Mouse (Mus musculus): ENCODE results near the gene Tmem269. TPM values are rescaled to one million over a fixed set of nuclear protein-coding genes. Genes with fewer than 3 reads are reported as not detected.

The Tmem269 gene
- total RNA-seq, 1 experiment = not detected

GRCm38 (mm10) chr4:119167068-119167467 lies 50.9 kb downstream of the Tmem269 start:
- H3K9me3 ChIP-seq (ENCODE audit: control insufficient read depth, insufficient read depth, low read depth, low read length) = no peaks in the 10 kb centered on the region
- no peak for TF ChIP-seq MAFK (IDR thresholded peaks at IDR 0.05; ENCODE audit: insufficient read depth, low read depth, low read length)
- TF ChIP-seq HCFC1 (IDR thresholded peaks at IDR 0.05; ENCODE audit: borderline replicate concordance, insufficient read depth, low read length) = no peak
- TF ChIP-seq ZC3H11A (IDR thresholded peaks at IDR 0.05; ENCODE audit: borderline replicate concordance, low read depth, low read length) = no peak
- no peak for TF ChIP-seq CHD2 (IDR thresholded peaks at IDR 0.05; ENCODE audit: low read depth, low read length)
- no peak for TF ChIP-seq ZNF384 (IDR thresholded peaks at IDR 0.05; ENCODE audit: low read depth, low read length)
- DNase-seq (ENCODE audit: low read depth, low spot score) = no peak
- no peak overlapping the region for H3K4me3 ChIP-seq (ENCODE audit: insufficient read depth in 1 of 2, low read depth in 1 of 2, low read length in 2 of 2, poor library complexity in 1 of 2, severe bottlenecking in 1 of 2)
- in situ Hi-C loops (cut with MboI; ENCODE audit: low sequenced_read_pairs in 2 of 2, unreplicated experiment in 2 of 2) = loop anchor here (5.0 to 25.0 kb wide), 3 partner anchors 175 to 555 kb away; partner anchors contain the start of genes Cfap57 (in 1 of the 2) and Ebna1bp2 (in 1 of the 2)
- H3K4me1 ChIP-seq (ENCODE audit: control insufficient read depth in 2 of 2, insufficient read depth in 2 of 2, low read length in 2 of 2, poor library complexity in 1 of 2) = peaks cover 0 to 5% of the 10 kb centered on the region in 2 experiments; a peak in 1 of 4 replicates
- no peak overlapping the region for H3K9ac ChIP-seq (ENCODE audit: insufficient read depth, low read depth, low read length, poor library complexity, severe bottlenecking)
- H3K36me3 ChIP-seq (ENCODE audit: control insufficient read depth, insufficient read depth, low read length, poor library complexity, severe bottlenecking) = peaks cover 11% of the 10 kb centered on the region
- H3K27ac ChIP-seq (ENCODE audit: insufficient read depth, low read depth, low read length, poor library complexity, severe bottlenecking) = no peak overlapping the region

GRCm38 (mm10) chr4:119165916-119166315 lies 52.1 kb downstream of the Tmem269 start:
- TF ChIP-seq HCFC1 (IDR thresholded peaks at IDR 0.05; ENCODE audit: borderline replicate concordance, insufficient read depth, low read length) (no peak), CHD2 (IDR thresholded peaks at IDR 0.05; ENCODE audit: low read depth, low read length) (no peak)
- in situ Hi-C loops (cut with MboI; ENCODE audit: low sequenced_read_pairs in 2 of 2, unreplicated experiment in 2 of 2) = loop anchor here (5.0 to 25.0 kb wide), 3 partner anchors 174 to 554 kb away; partner anchors contain the start of genes Cfap57 (in 1 of the 2) and Ebna1bp2 (in 1 of the 2)
- no peak overlapping the region for H3K4me3 ChIP-seq (ENCODE audit: insufficient read depth in 1 of 2, low read depth in 1 of 2, low read length in 2 of 2, poor library complexity in 1 of 2, severe bottlenecking in 1 of 2)
- no peak overlapping the region for H3K9ac ChIP-seq (ENCODE audit: insufficient read depth, low read depth, low read length, poor library complexity, severe bottlenecking)
- H3K4me1 ChIP-seq (ENCODE audit: control insufficient read depth in 2 of 2, insufficient read depth in 2 of 2, low read length in 2 of 2, poor library complexity in 1 of 2) = peaks cover 0 to 5% of the 10 kb centered on the region in 2 experiments; a peak in 1 of 4 replicates
- H3K9me3 ChIP-seq (ENCODE audit: control insufficient read depth, insufficient read depth, low read depth, low read length) = no peaks in the 10 kb centered on the region
- DNase-seq (ENCODE audit: low read depth, low spot score) = no peak
- H3K36me3 ChIP-seq (ENCODE audit: control insufficient read depth, insufficient read depth, low read length, poor library complexity, severe bottlenecking) = peaks cover 11% of the 10 kb centered on the region
- H3K27ac ChIP-seq (ENCODE audit: insufficient read depth, low read depth, low read length, poor library complexity, severe bottlenecking) = no peak overlapping the region

GRCm38 (mm10) chr4:119162990-119163389 lies 55.0 kb downstream of the Tmem269 start:
- TF ChIP-seq HCFC1 (IDR thresholded peaks at IDR 0.05; ENCODE audit: borderline replicate concordance, insufficient read depth, low read length) = no peak
- TF ChIP-seq ZC3H11A (IDR thresholded peaks at IDR 0.05; ENCODE audit: borderline replicate concordance, low read depth, low read length) = no peak
- no peak for TF ChIP-seq ZNF384 (IDR thresholded peaks at IDR 0.05; ENCODE audit: low read depth, low read length)
- TF ChIP-seq CHD2 (IDR thresholded peaks at IDR 0.05; ENCODE audit: low read depth, low read length) = no peak
- no peak for TF ChIP-seq MAFK (IDR thresholded peaks at IDR 0.05; ENCODE audit: insufficient read depth, low read depth, low read length)
- H3K9me3 ChIP-seq (ENCODE audit: control insufficient read depth, insufficient read depth, low read depth, low read length) = no peaks in the 10 kb centered on the region
- no peak overlapping the region for H3K4me3 ChIP-seq (ENCODE audit: insufficient read depth in 1 of 2, low read depth in 1 of 2, low read length in 2 of 2, poor library complexity in 1 of 2, severe bottlenecking in 1 of 2)
- in situ Hi-C loops (cut with MboI; ENCODE audit: low sequenced_read_pairs in 2 of 2, unreplicated experiment in 2 of 2) = loop anchor here (25.0 kb wide), 2 partner anchors 526 to 551 kb away; partner anchors contain the start of genes Cfap57 (in 1 of the 2) and Ebna1bp2 (in 1 of the 2)
- no peak overlapping the region for H3K27ac ChIP-seq (ENCODE audit: insufficient read depth, low read depth, low read length, poor library complexity, severe bottlenecking)
- no peaks in the 10 kb centered on the region for H3K36me3 ChIP-seq (ENCODE audit: control insufficient read depth, insufficient read depth, low read length, poor library complexity, severe bottlenecking)
- no peaks in the 10 kb centered on the region for H3K4me1 ChIP-seq (ENCODE audit: control insufficient read depth in 2 of 2, insufficient read depth in 2 of 2, low read length in 2 of 2, poor library complexity in 1 of 2)
- no peak overlapping the region for H3K9ac ChIP-seq (ENCODE audit: insufficient read depth, low read depth, low read length, poor library complexity, severe bottlenecking)
- DNase-seq (ENCODE audit: low read depth, low spot score) = no peak

GRCm38 (mm10) chr4:119161358-119161757 lies 56.7 kb downstream of the Tmem269 start:
- Histone ChIP-seq H3K9me3 (ENCODE audit: control insufficient read depth, insufficient read depth, low read depth, low read length) (no peaks in the 10 kb centered on the region), H3K4me3 (ENCODE audit: insufficient read depth in 1 of 2, low read depth in 1 of 2, low read length in 2 of 2, poor library complexity in 1 of 2, severe bottlenecking in 1 of 2) (no peak overlapping the region), H3K9ac (ENCODE audit: insufficient read depth, low read depth, low read length, poor library complexity, severe bottlenecking) (no peak overlapping the region), H3K27ac (ENCODE audit: insufficient read depth, low read depth, low read length, poor library complexity, severe bottlenecking) (no peak overlapping the region), H3K4me1 (ENCODE audit: control insufficient read depth in 2 of 2, insufficient read depth in 2 of 2, low read length in 2 of 2, poor library complexity in 1 of 2) (no peaks in the 10 kb centered on the region), H3K36me3 (ENCODE audit: control insufficient read depth, insufficient read depth, low read length, poor library complexity, severe bottlenecking) (no peaks in the 10 kb centered on the region)
- in situ Hi-C loops (cut with MboI; ENCODE audit: low sequenced_read_pairs in 2 of 2, unreplicated experiment in 2 of 2) = loop anchor here (25.0 kb wide), 2 partner anchors 524 to 549 kb away; partner anchors contain the start of genes Cfap57 (in 1 of the 2) and Ebna1bp2 (in 1 of the 2)
- DNase-seq (ENCODE audit: low read depth, low spot score) = no peak
- no peak for TF ChIP-seq HCFC1 (IDR thresholded peaks at IDR 0.05; ENCODE audit: borderline replicate concordance, insufficient read depth, low read length)
- TF ChIP-seq ZNF384 (IDR thresholded peaks at IDR 0.05; ENCODE audit: low read depth, low read length) = no peak
- no peak for TF ChIP-seq MAFK (IDR thresholded peaks at IDR 0.05; ENCODE audit: insufficient read depth, low read depth, low read length)
- TF ChIP-seq ZC3H11A (IDR thresholded peaks at IDR 0.05; ENCODE audit: borderline replicate concordance, low read depth, low read length) = no peak
- TF ChIP-seq CHD2 (IDR thresholded peaks at IDR 0.05; ENCODE audit: low read depth, low read length) = no peak

Data from ES-E14 (cell line).